Comparison of ENCODE assay signal across 21 mouse cellular contexts in genomic region chr10:110971998-110972397, GRCm38 (mm10). TPM values are rescaled to one million over a fixed set of nuclear protein-coding genes. Genes with fewer than 3 reads are reported as not detected.
DNase-seq lines count a peak whose midpoint lies in the region; ATAC-seq and TF ChIP-seq lines count a peak whose summit lies in the region.
"Had no signal": no experiment of that assay in that cellular context is flagged by ENCODE, and none has a peak within 500 bp of the region (broad histone marks: within the 10 kb centered on the region; RNA-seq: fewer than 3 reads in every experiment).

No protein-coding gene starts in this region.

- 41% methylated on average over 9 of the region's 9 CpGs for WGBS in kidney, postnatal 0 days
- 21% methylated on average over 9 of the region's 9 CpGs for WGBS in lung, embryonic 14.5 days
- WGBS in stomach, postnatal 0 days = 19% methylated on average over 9 of the region's 9 CpGs
- WGBS in hindbrain, embryonic 13.5 days = 87% methylated on average over 9 of the region's 9 CpGs

- no peak for ATAC-seq in kidney, postnatal 0 days (replicated peaks; ENCODE audit: low FRiP score, low read depth)
- peak; percentile 80 for ATAC-seq in lung, embryonic 14.5 days (ENCODE audit: insufficient read depth)
- ATAC-seq in stomach, postnatal 0 days (ENCODE audit: low FRiP score, low TSS enrichment) = peak; percentile 79
- no peak for ATAC-seq in hindbrain, embryonic 13.5 days (ENCODE audit: low FRiP score)
- ATAC-seq: CD4-positive, CD25-positive, alpha-beta regulatory T cell, adult 4 months; forebrain, postnatal 0 days had no signal

- H3K4me1 ChIP-seq in kidney, postnatal 0 days (replicated peaks; ENCODE audit: insufficient read depth, low read length) = no peaks in the 10 kb centered on the region
- no peaks in the 10 kb centered on the region for H3K4me1 ChIP-seq in lung, embryonic 14.5 days (ENCODE audit: insufficient read depth)
- H3K4me1 ChIP-seq in stomach, postnatal 0 days (replicated peaks; ENCODE audit: control insufficient read depth, insufficient read depth) = 0 out of 2 replicates have a peak, but pooled peaks cover 2% of the 10 kb centered on the region
- H3K4me1 ChIP-seq in hindbrain, embryonic 13.5 days (replicated peaks) = no peaks in the 10 kb centered on the region
- H3K4me1 ChIP-seq: hindbrain, embryonic 15.5 days had no signal

- no peaks in the 10 kb centered on the region for H3K9me3 ChIP-seq in kidney, postnatal 0 days (replicated peaks; ENCODE audit: low read length)
- H3K9me3 ChIP-seq in lung, embryonic 14.5 days (ENCODE audit: low read depth, low read length) = no peaks in the 10 kb centered on the region
- H3K9me3 ChIP-seq in stomach, postnatal 0 days (ENCODE audit: control insufficient read depth, low read length) = no peaks in the 10 kb centered on the region
- no peaks in the 10 kb centered on the region for H3K9me3 ChIP-seq in hindbrain, embryonic 13.5 days
- H3K9me3 ChIP-seq: embryonic facial prominence, embryonic 10.5 days; hindbrain, embryonic 15.5 days; kidney, embryonic 15.5 days had no signal

- no peaks in the 10 kb centered on the region for H3K27me3 ChIP-seq in kidney, postnatal 0 days (ENCODE audit: insufficient read depth, low read length)
- H3K27me3 ChIP-seq in lung, embryonic 14.5 days (ENCODE audit: insufficient read depth, low read length) = no peaks in the 10 kb centered on the region
- H3K27me3 ChIP-seq in stomach, postnatal 0 days (ENCODE audit: control insufficient read depth, insufficient read depth, low read length) = no peaks in the 10 kb centered on the region
- H3K27me3 ChIP-seq in hindbrain, embryonic 13.5 days = no peaks in the 10 kb centered on the region
- H3K27me3 ChIP-seq: hindbrain, embryonic 15.5 days; kidney, embryonic 15.5 days had no signal

- no peak overlapping the region for H3K27ac ChIP-seq in kidney, postnatal 0 days
- no peak overlapping the region for H3K27ac ChIP-seq in lung, embryonic 14.5 days (ENCODE audit: low read depth)
- no peak overlapping the region for H3K27ac ChIP-seq in stomach, postnatal 0 days (replicated peaks)
- no peak overlapping the region for H3K27ac ChIP-seq in hindbrain, embryonic 13.5 days
- H3K27ac ChIP-seq: embryonic facial prominence, embryonic 10.5 days; hindbrain, embryonic 15.5 days; kidney, embryonic 15.5 days had no signal

- no peak overlapping the region for H3K9ac ChIP-seq in kidney, postnatal 0 days (ENCODE audit: low read depth, low read length)
- H3K9ac ChIP-seq in lung, embryonic 14.5 days = no peak overlapping the region
- no peak overlapping the region for H3K9ac ChIP-seq in stomach, postnatal 0 days (ENCODE audit: low read length)
- H3K9ac ChIP-seq in hindbrain, embryonic 13.5 days = no peak overlapping the region
- H3K9ac ChIP-seq: forebrain, postnatal 0 days; hindbrain, embryonic 15.5 days; kidney, embryonic 15.5 days had no signal

- no peak overlapping the region for H3K4me3 ChIP-seq in kidney, postnatal 0 days (replicated peaks; ENCODE audit: low read depth, low read length)
- no peak overlapping the region for H3K4me3 ChIP-seq in lung, embryonic 14.5 days (ENCODE audit: low read depth, low read length)
- H3K4me3 ChIP-seq in stomach, postnatal 0 days (ENCODE audit: low read depth, low read length) = no peak overlapping the region
- H3K4me3 ChIP-seq in hindbrain, embryonic 13.5 days = no peak overlapping the region
- H3K4me3 ChIP-seq: embryonic facial prominence, embryonic 10.5 days; hindbrain, embryonic 15.5 days; kidney, embryonic 15.5 days had no signal

- TF ChIP-seq EP300 in stomach, postnatal 0 days (optimal IDR thresholded peaks at IDR 0.05) = no peak

- DNase-seq in kidney, postnatal 0 days (ENCODE audit: low spot score) = peak; percentile 39
- no peak for DNase-seq in kidney, postnatal 4 days
- peak; percentile 82 for DNase-seq in lung, embryonic 14.5 days
- DNase-seq in lung, postnatal 25 days (ENCODE audit: low spot score) = peak; percentile 38
- DNase-seq in stomach, postnatal 0 days (ENCODE audit: low spot score) = peak; percentile 59
- no peak for DNase-seq in frontal cortex, adult 2 months (ENCODE audit: extremely low spot score in 1 of 2, low spot score in 1 of 2)
- DNase-seq in cerebellum, postnatal 36 days = no peak
- DNase-seq: adrenal gland, postnatal 36 days; cerebellum, adult 9-11 months; forebrain, postnatal 0 days; gastrocnemius, postnatal 36 days; heart, postnatal 4 days; kidney, adult 11 months; midbrain, embryonic 14.5 days; right cerebral cortex, postnatal 4 days; thymus, postnatal 25 days had no signal

- H3K4me2 ChIP-seq in kidney, postnatal 0 days (ENCODE audit: low read length) = no peak overlapping the region
- no peak overlapping the region for H3K4me2 ChIP-seq in lung, embryonic 14.5 days
- no peak overlapping the region for H3K4me2 ChIP-seq in stomach, postnatal 0 days (replicated peaks; ENCODE audit: low read depth)
- H3K4me2 ChIP-seq in hindbrain, embryonic 13.5 days = no peak overlapping the region
- H3K4me2 ChIP-seq: hindbrain, embryonic 15.5 days; kidney, embryonic 15.5 days had no signal

- H3K36me3 ChIP-seq in kidney, postnatal 0 days (ENCODE audit: insufficient read depth, low read length) = peaks cover 4% of the 10 kb centered on the region
- H3K36me3 ChIP-seq in lung, embryonic 14.5 days (ENCODE audit: insufficient read depth) = peaks cover 32% of the 10 kb centered on the region
- H3K36me3 ChIP-seq in stomach, postnatal 0 days (ENCODE audit: control insufficient read depth, insufficient read depth, low read length) = 0 out of 2 replicates have a peak, but pooled peaks cover 3% of the 10 kb centered on the region
- H3K36me3 ChIP-seq in hindbrain, embryonic 13.5 days = peaks cover 36% of the 10 kb centered on the region

- no peak for TF ChIP-seq CTCF in kidney, postnatal 0 days (IDR thresholded peaks at IDR 0.05; ENCODE audit: low read depth)
- TF ChIP-seq CTCF in lung, embryonic 14.5 days (IDR thresholded peaks at IDR 0.05; ENCODE audit: low read depth) = no peak
- no peak for TF ChIP-seq CTCF in stomach, postnatal 0 days (IDR thresholded peaks at IDR 0.05; ENCODE audit: low read depth)

RNA-seq across cellular contexts. Expression of gene Zdhhc17, which starts 37.9 kb away (rescaled TPM):
- polyA plus RNA-seq in kidney, postnatal 0 days (2015; fragmentation: Nextera tagmentation; extraction: Ambion mirVana) = 18.1 and 19.2 TPM in 2 replicates
- 21.2 and 27.0 TPM in 2 replicates for polyA plus RNA-seq in lung, embryonic 14.5 days (2014; fragmentation: Nextera tagmentation; extraction: Ambion mirVana)
- 6.1 and 6.4 TPM in 2 replicates for polyA plus RNA-seq in stomach, postnatal 0 days (2015; fragmentation: Nextera tagmentation; extraction: Ambion mirVana)
- 89.4 and 97.1 TPM in 2 replicates for polyA plus RNA-seq in frontal cortex, adult 2 months (2012; rRNA removed)
- polyA plus RNA-seq in hindbrain, embryonic 13.5 days (2015; fragmentation: Nextera tagmentation; extraction: Ambion mirVana) = 55.5 and 58.3 TPM in 2 replicates

RNA-seq across cellular contexts. Expression of gene Csrp2, which starts 52.4 kb away (rescaled TPM):
- 206 and 218 TPM in 2 replicates for polyA plus RNA-seq in kidney, postnatal 0 days (2015; fragmentation: Nextera tagmentation; extraction: Ambion mirVana)
- polyA plus RNA-seq in lung, embryonic 14.5 days (2014; fragmentation: Nextera tagmentation; extraction: Ambion mirVana) = 154 and 172 TPM in 2 replicates
- 185 and 191 TPM in 2 replicates for polyA plus RNA-seq in stomach, postnatal 0 days (2015; fragmentation: Nextera tagmentation; extraction: Ambion mirVana)
- 15.9 and 18.0 TPM in 2 replicates for polyA plus RNA-seq in frontal cortex, adult 2 months (2012; rRNA removed)
- 154 and 156 TPM in 2 replicates for polyA plus RNA-seq in hindbrain, embryonic 13.5 days (2015; fragmentation: Nextera tagmentation; extraction: Ambion mirVana)

Comparison
In these comparisons a context has a peak if more than half of its experiments do, and no peak if none do; other contexts are left out.
1. DNase-seq: peak in kidney, postnatal 0 days (single experiment), lung, embryonic 14.5 days (single experiment), lung, postnatal 25 days (single experiment) and stomach, postnatal 0 days (single experiment); none in kidney, postnatal 4 days (0 of 2), frontal cortex, adult 2 months (0 of 2) and cerebellum, postnatal 36 days (0 of 2).
2. ATAC-seq: peak in lung, embryonic 14.5 days (single experiment) and stomach, postnatal 0 days (single experiment); none in kidney, postnatal 0 days (single experiment) and hindbrain, embryonic 13.5 days (single experiment).